Mouse (Mus musculus) MN1 (cell line): Measurements from ENCODE around the gene Fgd2.
A peak's percentile ranks its signal among the peaks of the same experiment; 100 is the strongest.

Experiments used
- DNase-seq: peaks from one replicate; pipeline ENCODE4 v3.0.0-alpha.2; 2016; ENCODE audit warnings: low spot score

The Fgd2 gene

DNA sequence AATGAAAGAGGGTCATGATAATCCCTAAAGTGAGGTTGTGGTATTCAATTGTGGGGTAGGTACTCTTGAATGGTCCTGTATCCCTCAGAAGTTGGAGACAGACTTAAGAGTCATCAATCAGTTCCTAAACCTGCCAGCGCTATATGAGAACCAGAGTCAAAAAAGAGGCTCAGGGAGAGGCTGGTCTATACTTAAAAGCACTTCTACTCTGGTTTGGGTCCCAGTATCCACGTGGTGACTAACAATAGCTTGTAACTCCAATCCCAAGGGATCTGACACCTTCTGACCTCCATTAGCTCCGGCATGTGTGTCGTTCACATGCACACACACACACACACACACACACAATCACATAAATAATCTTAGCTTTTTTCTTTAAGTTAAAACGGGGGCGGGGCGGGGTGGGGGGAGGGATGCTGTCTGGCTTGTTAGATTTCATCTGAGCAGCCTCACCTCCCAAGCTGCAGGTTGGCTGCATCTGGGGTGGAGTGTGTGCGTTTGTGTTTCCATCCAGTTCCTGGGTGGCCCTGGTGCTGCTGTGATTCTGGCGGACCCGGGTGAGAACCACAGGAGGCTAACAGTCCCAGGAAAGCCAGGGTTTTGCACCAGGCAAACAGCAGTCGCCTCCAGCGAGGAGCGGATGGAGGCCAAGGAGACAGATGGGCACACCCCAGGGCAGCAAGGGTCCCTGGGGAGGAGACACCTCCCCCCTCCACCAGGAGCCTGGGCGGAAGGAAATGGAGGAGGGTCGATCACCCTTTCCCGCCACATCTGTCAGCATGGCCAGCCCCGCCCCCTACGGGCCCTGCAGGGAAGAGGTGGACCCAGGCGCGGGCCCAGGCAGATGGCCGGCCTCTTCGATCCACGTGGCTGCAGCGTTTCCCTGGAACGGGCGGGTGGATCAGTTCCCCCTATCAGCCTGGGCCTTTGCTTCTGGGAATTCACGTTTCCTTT is 37.0 kb downstream of the Fgd2 start:
- DNase-seq: peak; percentile 92

DNA sequence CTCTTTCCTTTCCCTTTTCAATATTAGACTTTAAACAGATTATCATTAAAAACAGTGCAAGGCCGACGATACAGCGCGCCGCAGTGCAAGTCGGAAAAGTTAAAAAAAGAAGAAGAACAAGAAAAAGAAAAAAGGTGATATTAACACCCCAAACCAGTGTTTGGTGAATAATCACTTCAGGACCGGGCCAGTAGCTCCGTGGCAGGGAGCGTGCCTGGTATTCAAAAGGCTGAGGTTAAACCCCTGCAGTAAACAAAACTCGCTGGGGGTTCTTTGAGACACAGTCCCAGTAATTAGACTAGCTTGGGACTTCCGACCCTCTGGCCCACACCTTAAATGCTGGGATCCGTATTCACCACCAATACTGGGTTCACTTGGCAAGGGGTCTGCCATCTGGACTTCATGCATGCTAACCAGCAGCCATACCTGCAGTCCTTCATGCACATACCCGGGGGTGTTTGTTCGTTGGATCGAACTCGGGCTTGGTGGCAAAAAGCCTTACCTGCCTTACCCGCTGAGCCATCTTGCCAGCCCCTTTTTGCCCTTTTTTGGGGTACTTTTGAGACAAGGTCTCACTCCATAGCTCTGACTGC is 37.8 kb downstream of the Fgd2 start:
- no peak for DNase-seq

GRCm38 (mm10) chr17:29399241-29399910 is 38.7 kb downstream of the Fgd2 start:
- DNase-seq: no peak

GRCm38 (mm10) chr17:29400044-29400443 is 39.3 kb downstream of the Fgd2 start:
- DNase-seq: no peak

- DNase-seq: no peak
Observed at GRCm38 (mm10) chr17:29401741-29402268, 41.1 kb downstream of the Fgd2 start.

GRCm38 (mm10) chr17:29403179-29403578 is 42.5 kb downstream of the Fgd2 start:
- no peak for DNase-seq

DNA sequence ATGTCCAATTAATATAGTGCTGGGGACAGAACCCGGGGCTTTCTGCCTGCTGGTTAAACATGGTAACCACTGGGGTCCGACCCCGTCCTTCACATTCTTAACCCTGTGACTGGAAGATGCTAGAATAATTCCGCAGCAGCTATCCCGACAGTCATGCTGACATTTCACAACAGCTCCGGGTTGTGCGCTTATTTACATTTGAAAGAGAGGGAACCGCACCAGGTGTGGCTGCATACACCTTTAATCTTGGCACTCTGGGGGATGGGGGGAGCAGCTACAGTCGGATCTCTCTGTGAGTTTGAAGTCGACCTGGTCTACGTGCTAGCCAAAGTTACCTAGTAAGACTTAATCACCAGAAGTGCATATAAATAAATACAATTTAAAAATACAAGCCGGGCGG is 44.8 kb downstream of the Fgd2 start:
- no peak for DNase-seq

GRCm38 (mm10) chr17:29406077-29406476 is 45.4 kb downstream of the Fgd2 start:
- no peak for DNase-seq

DNA sequence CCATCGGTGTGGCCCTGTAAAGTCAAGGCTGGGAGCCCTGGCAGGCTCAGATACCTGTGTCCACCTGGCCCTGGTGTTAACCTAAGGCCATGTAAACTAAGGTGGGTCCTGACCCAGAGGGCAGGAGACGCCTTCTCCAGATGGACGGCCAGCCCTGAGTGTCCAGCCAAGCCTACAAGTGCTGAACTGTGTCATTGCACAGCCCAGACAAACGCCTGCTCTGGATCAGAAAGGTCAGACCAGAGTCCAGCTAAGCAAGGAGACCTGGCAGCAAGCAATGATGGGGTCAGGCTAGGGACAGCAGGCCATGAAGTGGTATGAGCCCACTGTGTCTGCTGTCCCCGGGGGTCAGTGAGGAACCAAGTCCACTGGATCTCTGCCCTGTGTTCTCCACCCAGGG is 46.7 kb downstream of the Fgd2 start:
- DNase-seq: no peak

GRCm38 (mm10) chr17:29408364-29408763 is 47.6 kb downstream of the Fgd2 start:
- no peak for DNase-seq

DNA sequence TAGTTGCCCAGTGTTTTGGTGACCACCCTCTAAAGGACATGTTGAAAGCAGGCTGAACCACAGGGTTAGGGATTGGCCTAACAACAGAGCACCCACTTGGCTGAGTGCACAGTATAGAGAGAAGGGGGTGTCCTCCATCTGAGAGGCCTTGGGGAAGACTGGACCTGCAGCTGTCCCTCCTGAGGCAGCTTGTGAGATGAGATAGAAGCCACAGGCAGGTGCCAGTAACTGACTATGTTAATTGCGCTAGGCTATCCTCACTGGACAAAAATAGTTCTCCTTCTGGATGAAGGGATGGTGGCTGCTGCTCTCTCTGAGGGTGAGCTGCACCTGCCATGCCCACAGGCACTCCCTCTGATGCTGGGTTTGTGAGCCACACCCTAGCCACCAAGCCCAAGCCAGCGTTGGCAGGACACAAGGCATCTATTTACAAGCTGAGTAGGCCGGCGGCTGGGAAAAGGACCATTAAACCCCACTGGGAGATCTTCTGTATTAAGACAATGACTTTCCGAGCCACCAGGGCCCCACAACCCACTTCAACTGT is 49.2 kb downstream of the Fgd2 start:
- DNase-seq: no peak

DNA sequence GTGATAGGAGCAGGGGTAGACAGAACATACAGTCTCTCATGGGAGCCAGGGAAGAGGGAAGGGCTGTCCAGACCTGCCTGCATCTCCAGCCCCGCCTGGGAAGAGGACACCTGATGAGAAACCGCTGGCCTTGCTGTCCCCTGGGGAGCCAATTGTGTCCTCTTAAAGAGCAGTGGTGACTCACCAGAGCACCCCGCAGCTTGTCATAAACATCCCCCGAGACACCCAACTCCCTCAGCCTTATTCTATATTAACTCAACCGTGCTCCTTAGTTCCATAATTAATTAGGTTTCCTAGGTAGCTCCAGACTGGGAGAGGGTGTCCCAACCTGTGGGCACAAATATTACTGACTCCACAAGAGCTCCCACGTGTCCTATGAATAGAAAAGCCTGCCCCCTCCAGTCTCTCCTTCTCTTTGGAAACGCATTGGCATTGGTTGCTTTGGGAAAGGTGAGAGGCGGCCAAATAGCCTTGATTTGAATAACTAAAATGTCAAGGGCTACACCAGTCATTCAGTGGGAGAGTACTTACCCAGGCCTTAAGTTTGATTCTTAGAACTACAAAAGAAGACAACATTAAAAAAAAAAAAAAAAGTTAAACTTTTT is 51.2 kb downstream of the Fgd2 start:
- DNase-seq: no peak

- no peak for DNase-seq
Observed at GRCm38 (mm10) chr17:29414566-29414965, 53.9 kb downstream of the Fgd2 start.

DNA sequence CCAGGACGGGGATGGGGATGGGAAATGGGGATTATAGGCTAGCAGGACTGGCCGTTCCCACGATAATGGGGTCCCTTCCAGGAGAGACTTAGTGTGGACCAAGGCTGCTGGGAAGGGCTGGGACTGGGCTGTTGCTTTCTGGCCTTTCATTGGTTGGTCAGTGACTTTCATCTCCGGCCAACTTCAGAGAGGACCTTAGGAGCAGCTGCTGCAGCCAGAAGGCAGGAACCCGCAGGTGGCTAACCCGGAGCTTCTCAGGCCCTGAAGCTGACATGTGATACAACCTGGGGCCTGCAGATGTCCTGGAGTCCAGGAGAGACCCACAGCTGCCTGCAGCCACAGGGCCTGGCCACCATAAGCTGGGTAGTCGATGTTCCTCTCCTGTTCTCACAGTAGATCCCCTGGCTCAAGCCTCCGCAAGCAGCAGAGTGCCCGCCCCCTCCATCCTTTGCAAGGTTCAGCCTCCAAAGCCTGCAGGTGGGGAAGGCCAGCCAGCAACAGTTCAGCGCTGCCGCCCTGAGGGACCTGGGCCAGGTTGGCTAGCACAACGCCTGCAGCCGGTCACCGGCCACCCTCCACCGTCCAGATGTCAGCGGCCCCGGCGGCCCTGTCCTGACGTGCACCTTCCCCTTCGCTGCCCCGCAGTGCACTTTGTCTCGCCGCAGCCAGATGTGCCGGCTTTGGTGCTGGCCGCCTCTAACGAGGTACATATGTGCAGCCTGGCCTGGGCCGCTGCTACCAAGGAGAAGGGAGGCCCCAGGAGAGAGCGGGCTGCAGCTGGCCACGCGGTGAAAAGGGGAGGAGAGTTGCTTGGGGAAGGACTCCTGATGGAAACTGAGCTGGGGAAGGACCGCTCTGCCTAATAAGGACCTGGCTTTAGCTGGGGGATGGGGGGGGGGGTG is 55.3 kb downstream of the Fgd2 start:
- DNase-seq: peak; percentile 90

GRCm38 (mm10) chr17:29416757-29417156 is 56.0 kb downstream of the Fgd2 start:
- DNase-seq: no peak

GRCm38 (mm10) chr17:29418758-29419380 is 58.2 kb downstream of the Fgd2 start:
- peak; percentile 42 for DNase-seq

GRCm38 (mm10) chr17:29419976-29420739 is 59.4 kb downstream of the Fgd2 start:
- DNase-seq: no peak

DNA sequence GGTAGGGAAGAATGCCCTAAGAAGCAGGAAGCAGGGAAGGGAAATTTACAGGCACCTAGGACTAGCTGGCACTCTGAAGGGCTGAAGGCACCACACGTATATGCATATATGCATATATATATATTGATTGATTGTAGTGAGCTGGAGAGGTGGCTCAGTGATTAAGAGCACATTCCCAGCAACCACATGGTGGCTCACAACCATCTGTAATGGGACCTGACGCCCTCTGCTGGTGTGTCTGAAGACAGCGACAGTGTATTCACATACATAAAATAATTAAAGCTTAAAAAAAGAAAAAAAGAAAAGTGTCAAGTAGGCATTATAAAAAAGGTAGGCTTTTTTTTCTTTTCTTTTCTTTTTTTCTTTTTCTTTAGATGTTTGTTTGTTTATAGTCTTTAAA is 60.6 kb downstream of the Fgd2 start:
- DNase-seq: no peak

DNA sequence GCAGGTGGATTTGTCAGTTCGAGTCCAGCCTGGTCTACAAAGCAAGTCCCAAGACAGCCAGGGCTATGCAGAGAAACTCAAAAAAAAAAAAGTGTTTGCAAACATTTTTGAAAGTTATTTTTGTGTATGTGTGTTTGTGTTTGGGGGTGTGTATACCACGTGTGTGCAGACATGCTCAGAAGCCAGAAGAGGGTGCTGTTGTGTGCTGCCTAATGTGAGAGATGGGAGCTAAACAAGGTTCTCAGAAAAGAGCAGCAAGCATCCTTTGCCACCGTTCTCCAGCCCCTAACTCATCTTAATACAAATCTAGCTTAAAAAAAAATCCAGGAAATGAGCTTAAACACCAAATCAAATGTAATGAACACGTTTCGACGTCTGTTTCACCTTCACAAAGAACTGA is 61.6 kb downstream of the Fgd2 start:
- no peak for DNase-seq
